ENCODE assay signal across 10 mouse cellular contexts in the genomic region with DNA sequence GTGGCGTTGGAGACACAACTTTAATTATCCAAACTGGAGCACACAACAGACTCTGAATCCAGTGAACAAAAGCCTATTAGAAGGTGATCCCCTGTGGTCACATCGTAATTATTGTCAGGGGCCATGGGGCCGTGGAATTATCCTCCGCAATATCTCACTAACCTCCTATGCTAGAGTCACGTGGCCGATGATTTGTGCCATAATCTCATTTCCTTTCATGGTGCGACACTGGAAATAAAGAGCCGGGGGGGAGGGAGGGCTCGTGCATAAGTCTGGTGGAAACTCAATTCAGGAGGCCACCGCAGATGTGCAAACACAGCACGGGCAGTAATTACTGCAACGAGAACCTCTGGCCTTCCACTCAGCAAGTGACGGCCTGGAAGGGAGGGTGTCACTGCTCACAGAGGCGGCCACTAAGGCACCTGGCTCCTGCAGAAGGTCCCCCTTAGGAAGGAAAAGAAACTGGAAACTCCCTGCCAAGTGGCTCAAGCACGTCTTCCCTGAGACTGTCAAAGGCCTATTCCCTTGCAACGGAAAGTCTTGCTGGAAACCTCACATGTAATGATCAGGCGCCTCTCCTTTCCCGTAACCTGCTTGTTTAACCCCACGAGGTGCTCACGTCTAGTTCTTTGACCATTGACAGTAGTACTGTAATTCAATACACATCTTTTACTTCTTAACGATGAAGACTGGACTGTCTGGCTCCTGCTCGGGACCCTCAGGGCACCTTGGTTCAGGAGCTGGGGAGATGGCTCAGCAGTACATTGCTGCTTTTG.
A peak's percentile ranks its signal among the peaks of the same experiment; 100 is the strongest.
DNase-seq lines count a peak whose midpoint lies in the region; ATAC-seq and TF ChIP-seq lines count a peak whose summit lies in the region.
"Had no signal": no experiment of that assay in that cellular context is flagged by ENCODE, and none has a peak within 500 bp of the region (broad histone marks: within the 10 kb centered on the region; RNA-seq: fewer than 3 reads in every experiment).

No protein-coding gene starts in this region.

- H3K4me1 ChIP-seq in kidney, embryonic 15.5 days = peaks cover 27% of the 10 kb centered on the region
- H3K4me1 ChIP-seq in forebrain, embryonic 12.5 days = peaks cover 36% of the 10 kb centered on the region
- H3K4me1 ChIP-seq in limb, embryonic 10.5 days = peaks cover 35% of the 10 kb centered on the region
- peaks cover 54% of the 10 kb centered on the region for H3K4me1 ChIP-seq in neural tube, embryonic 13.5 days (replicated peaks)

- TF ChIP-seq CTCF in layer of hippocampus, adult 2 months (conservative IDR thresholded peaks at IDR 0.05) = no peak

- H3K27ac ChIP-seq in kidney, embryonic 15.5 days = no peak overlapping the region
- peak overlapping the region; percentile 82 for H3K27ac ChIP-seq in forebrain, embryonic 12.5 days
- H3K27ac ChIP-seq in limb, embryonic 10.5 days = peak overlapping the region; percentile 68
- peak overlapping the region; percentile 90 for H3K27ac ChIP-seq in neural tube, embryonic 13.5 days (replicated peaks)
- H3K27ac ChIP-seq in layer of hippocampus, adult 2 months = no peak overlapping the region

- no peaks in the 10 kb centered on the region for H3K36me3 ChIP-seq in kidney, embryonic 15.5 days
- no peaks in the 10 kb centered on the region for H3K36me3 ChIP-seq in forebrain, embryonic 12.5 days (replicated peaks)
- H3K36me3 ChIP-seq in limb, embryonic 10.5 days = no peaks in the 10 kb centered on the region
- H3K36me3 ChIP-seq in neural tube, embryonic 13.5 days = no peaks in the 10 kb centered on the region

- H3K9me3 ChIP-seq in kidney, embryonic 15.5 days (replicated peaks) = no peaks in the 10 kb centered on the region
- H3K9me3 ChIP-seq in forebrain, embryonic 12.5 days = no peaks in the 10 kb centered on the region
- no peaks in the 10 kb centered on the region for H3K9me3 ChIP-seq in limb, embryonic 10.5 days (replicated peaks)
- no peaks in the 10 kb centered on the region for H3K9me3 ChIP-seq in neural tube, embryonic 13.5 days

- DNase-seq in kidney, adult 18-20 months = no peak
- DNase-seq in limb, embryonic 10.5 days (ENCODE audit: low spot score) = peak; percentile 38
- no peak for DNase-seq in urinary bladder, adult 2 months (ENCODE audit: low spot score)
- no peak for DNase-seq in layer of hippocampus, adult 2 months (ENCODE audit: low spot score in 2 of 2)
- DNase-seq in adrenal gland, postnatal 10 days = no peak
- DNase-seq: cerebellum, postnatal 25 days; kidney, postnatal 14 days had no signal

- 0 out of 2 replicates have a peak, but pooled peaks have one; percentile 22 for ATAC-seq in kidney, embryonic 15.5 days (replicated peaks; ENCODE audit: low FRiP score)
- ATAC-seq in forebrain, embryonic 12.5 days (ENCODE audit: low FRiP score) = peak; percentile 73
- ATAC-seq in neural tube, embryonic 13.5 days (ENCODE audit: low read depth) = peak; percentile 76

- no peak overlapping the region for H3K9ac ChIP-seq in kidney, embryonic 15.5 days
- no peak overlapping the region for H3K9ac ChIP-seq in forebrain, embryonic 12.5 days
- peak overlapping the region; percentile 41; the same call in 1 of the 2 replicates for H3K9ac ChIP-seq in neural tube, embryonic 13.5 days

- H3K4me2 ChIP-seq in kidney, embryonic 15.5 days = peak overlapping the region; percentile 37
- peak overlapping the region; percentile 19 for H3K4me2 ChIP-seq in forebrain, embryonic 12.5 days
- peak overlapping the region; percentile 55 for H3K4me2 ChIP-seq in neural tube, embryonic 13.5 days

- H3K4me3 ChIP-seq in kidney, embryonic 15.5 days (replicated peaks) = no peak overlapping the region
- no peak overlapping the region for H3K4me3 ChIP-seq in forebrain, embryonic 12.5 days (replicated peaks)
- H3K4me3 ChIP-seq in limb, embryonic 10.5 days = peak overlapping the region; percentile 28
- peak overlapping the region; percentile 12 for H3K4me3 ChIP-seq in neural tube, embryonic 13.5 days
- H3K4me3 ChIP-seq in layer of hippocampus, adult 2 months = no peak overlapping the region

- WGBS in kidney, embryonic 15.5 days = 17% methylated on average over 22 of the region's 22 CpGs
- WGBS in forebrain, embryonic 12.5 days = 17% methylated on average over 22 of the region's 22 CpGs
- 50% methylated on average over 22 of the region's 22 CpGs for WGBS in limb, embryonic 10.5 days
- WGBS in neural tube, embryonic 13.5 days = 23% methylated on average over 22 of the region's 22 CpGs

- H3K27me3 ChIP-seq in kidney, embryonic 15.5 days = peaks cover 16% of the 10 kb centered on the region
- no peaks in the 10 kb centered on the region for H3K27me3 ChIP-seq in forebrain, embryonic 12.5 days
- H3K27me3 ChIP-seq in limb, embryonic 10.5 days (ENCODE audit: low read depth, poor library complexity, severe bottlenecking) = 0 out of 2 replicates have a peak, but pooled peaks cover 3% of the 10 kb centered on the region
- no peaks in the 10 kb centered on the region for H3K27me3 ChIP-seq in neural tube, embryonic 13.5 days

Comparison
In these comparisons a context has a peak if more than half of its experiments do, and no peak if none do; other contexts are left out.
1. ATAC-seq: peak in every context shown above with its lines; median percentile 76 in neural tube, embryonic 13.5 days; 73 in forebrain, embryonic 12.5 days; 22 in kidney, embryonic 15.5 days.
2. H3K27ac ChIP-seq: peak in forebrain, embryonic 12.5 days (single experiment), limb, embryonic 10.5 days (single experiment) and neural tube, embryonic 13.5 days (single experiment); none in kidney, embryonic 15.5 days (single experiment) and layer of hippocampus, adult 2 months (single experiment).
3. H3K4me3 ChIP-seq: peak in limb, embryonic 10.5 days (single experiment) and neural tube, embryonic 13.5 days (single experiment); none in kidney, embryonic 15.5 days (single experiment), forebrain, embryonic 12.5 days (single experiment) and layer of hippocampus, adult 2 months (single experiment).
4. Peak in every context shown above with its lines, with median percentiles within 50 percentile points of each other: H3K4me2 ChIP-seq.